Mouse (Mus musculus): ENCODE measurements around the gene 2310022A10Rik. TPM values are rescaled to one million over a fixed set of nuclear protein-coding genes. Genes with fewer than 3 reads are reported as not detected.

2310022A10Rik gene
- 16.7 and 17.1 TPM in 2 replicates for polyA plus RNA-seq (2012; rRNA removed)

DNA sequence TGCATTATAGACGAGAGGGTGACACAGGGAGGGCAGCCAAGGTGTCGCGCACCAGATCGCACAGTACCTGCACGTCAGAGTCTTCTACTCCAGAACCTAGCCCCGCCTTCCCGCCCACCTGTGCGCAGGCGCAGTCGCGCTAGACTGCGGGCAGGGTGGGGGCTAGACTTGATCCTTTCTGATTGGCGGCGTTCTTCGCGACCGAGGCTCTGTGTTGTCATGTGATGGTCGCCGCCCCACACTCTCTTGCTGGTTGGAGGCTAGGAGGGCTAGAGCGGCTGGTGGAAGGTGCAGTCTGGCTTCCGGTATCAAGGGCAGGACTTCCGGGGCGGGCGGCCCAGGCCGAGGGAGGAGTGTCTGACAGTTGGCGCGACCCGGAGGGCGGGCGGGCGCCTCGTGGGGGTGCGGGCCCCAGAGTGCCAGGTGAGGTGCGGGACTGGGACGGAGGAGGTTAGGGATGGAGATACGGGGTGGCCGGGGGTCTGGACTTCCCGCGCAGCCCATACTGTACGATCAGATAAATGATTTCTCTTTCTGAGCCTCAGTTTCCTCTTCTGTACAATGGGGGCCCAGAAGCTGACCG, at the start of gene 2310022A10Rik, which contains the start of gene Pld3:
2310022A10Rik (plus strand) TSS at position 303 of the 583 bp plus-strand sequence.
Pld3 (minus strand) TSS at position 288 of the 583 bp plus-strand sequence.
- peak; percentile 88 for DNase-seq (ENCODE audit: low spot score)

DNA sequence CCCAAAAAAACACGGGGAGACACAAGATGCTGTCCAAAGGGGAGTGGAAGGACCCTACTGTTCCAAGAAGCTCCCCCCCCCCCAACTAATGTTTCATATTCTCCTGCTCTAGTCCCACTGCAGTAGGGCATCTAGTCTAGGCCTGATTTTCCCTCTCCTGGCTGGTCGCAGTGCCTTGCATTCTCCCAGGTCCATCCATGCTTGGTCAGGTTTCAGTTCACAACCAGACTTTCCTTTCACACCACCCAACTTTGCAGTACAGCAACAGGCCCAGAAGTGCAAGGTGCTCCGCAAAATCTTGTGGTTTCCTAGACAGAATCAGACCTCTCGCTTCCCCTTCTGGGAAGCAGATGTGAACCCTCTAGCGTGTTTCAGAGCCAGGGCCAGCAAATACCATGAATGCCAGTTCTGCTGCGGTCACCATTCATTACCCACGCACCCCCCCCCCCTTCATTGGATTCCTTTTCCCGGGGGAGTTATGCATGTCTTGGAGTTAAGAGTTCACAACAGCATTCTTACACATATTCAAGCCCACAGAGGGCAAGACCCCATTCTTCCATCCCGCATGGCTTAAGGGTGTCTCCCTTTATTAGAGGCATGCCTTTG, 46.2 kb upstream of the 2310022A10Rik start:
- no peak for DNase-seq (ENCODE audit: low spot score)

DNA sequence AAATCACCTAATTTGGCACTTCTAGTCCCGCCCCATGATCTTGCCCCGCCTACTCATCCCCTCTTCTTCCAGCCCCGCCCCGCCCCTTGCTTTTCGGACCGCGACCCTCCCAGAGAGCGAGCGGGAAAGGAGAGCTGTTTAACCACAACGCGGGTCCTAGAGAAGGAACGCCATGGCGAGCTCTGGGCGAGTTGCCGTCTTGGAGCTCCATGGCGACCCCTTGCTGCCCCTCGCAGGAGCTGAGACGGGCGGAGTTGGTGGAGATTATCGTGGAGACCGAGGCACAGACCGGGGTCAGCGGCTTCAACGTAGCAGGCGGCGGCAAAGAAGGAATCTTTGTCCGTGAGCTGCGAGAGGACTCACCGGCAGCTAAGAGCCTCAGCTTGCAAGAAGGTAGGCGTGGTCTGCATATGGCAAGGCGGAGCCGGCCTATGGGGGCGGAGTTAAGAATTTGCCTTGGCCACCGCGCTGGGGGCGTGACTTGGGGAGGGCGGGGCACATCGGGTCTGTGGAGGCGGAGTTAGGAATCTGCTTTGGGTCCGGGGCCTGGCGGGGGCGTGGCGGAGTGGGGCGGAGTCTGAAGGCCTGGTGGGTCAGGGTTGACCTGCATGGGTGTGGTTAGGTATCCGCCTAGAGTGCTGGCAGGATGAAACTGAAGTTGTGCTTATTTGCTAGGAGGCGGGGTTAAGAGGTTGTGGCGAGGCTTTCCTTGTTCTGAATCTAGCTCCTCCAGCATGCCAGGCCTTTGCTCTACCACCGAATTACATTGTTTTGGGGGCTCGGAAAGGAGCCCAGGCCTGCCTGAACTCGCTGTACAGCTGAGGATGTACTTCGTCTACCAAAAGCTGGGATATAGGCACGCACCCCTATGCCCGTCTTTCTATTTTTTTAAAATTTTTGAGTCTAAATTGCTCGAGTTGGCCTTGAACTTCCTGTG, 45.1 kb upstream of the 2310022A10Rik start:
- peak; percentile 93 for DNase-seq (ENCODE audit: low spot score)

DNA sequence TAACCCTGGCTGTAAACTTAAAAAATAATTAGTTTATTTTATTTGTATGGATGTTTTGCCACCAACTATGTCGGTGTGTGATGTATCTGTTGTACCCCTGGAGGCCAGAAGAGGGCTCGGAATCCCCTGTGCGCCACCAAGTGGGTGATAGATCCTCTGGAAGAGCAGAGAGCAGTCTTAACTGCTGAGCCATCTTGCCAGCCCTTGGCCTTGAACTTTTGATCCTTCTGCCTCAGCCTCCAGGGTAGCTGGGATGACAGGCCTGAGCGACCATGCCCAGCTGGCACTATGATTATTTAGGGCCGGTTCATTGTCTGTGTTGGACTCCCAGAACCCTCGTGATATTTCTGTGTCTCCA, 44.4 kb upstream of the 2310022A10Rik start:
- DNase-seq (ENCODE audit: low spot score): no peak

DNA sequence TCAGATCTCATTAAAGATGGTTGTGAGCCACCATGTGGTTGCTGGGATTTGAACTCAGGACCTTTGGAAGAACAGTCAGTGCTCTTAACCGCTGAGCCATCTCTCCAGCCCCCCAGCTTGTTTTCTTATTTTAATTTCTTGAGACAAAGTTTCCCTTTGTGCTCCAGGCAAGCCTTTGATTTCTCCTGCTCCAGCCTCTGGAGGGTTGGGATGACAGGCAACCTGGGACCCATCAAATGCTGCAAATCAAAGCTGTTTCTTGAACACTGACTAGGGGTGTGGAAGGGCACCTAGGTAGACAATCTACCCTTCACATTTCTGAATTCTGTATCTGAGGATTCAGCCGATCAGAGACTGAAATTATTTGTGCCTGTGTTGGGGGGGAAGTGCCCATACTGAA, 42.2 kb upstream of the 2310022A10Rik start:
- DNase-seq (ENCODE audit: low spot score): no peak

DNA sequence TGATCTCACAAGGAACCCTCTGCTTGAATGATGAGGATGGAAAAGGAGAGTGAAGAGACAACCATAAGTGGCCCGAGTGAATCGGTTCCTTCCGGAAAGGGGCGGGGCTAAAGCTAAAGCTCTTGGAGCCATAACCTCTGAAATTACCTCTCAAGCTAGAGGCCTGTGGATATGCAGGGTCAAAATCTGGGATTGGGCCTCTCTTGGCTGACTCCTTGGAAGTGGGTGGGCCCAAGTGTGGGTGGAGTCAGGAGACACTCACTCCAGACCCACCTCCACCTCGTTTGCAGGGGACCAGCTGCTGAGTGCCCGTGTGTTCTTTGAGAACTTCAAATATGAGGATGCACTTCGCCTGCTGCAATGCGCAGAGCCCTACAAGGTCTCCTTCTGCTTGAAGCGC, 38.1 kb upstream of the 2310022A10Rik start:
- no peak for DNase-seq (ENCODE audit: low spot score)

DNA sequence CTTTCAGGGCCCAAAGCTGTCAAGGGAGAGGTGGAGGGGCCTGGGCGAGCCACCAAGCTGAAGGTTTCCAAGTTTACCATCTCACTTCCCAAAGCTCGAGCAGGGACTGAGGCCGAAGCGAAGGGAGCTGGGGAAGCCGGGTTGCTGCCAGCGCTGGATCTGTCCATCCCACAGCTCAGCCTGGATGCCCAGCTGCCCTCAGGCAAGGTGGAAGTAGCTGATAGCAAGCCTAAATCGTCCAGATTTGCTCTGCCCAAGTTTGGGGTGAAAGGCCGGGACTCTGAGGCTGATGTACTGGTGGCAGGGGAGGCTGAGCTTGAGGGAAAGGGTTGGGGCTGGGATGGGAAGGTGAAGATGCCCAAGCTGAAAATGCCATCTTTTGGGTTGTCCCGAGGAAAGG, 34.7 kb upstream of the 2310022A10Rik start:
- DNase-seq (ENCODE audit: low spot score): no peak

DNA sequence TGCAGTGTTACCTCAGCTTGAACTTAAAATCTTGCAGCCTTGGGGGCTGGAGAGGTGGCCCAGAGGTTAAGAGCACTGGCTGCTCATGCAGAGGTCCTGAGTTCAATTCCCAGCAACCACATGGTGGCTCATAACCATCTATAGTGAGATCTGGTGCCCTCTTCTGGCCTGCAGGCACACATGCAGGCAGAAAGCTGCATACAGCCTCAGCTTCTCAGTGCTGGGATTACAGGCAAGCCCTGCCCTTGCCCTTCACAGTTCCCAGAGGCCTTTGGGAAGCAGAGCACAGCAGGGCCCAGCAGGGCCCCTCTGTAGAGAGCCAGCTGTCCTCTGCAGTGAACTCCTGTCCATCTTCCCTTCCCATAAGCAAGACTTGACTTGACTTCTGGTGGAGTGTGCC, 32.9 kb upstream of the 2310022A10Rik start:
- no peak for DNase-seq (ENCODE audit: low spot score)

DNA sequence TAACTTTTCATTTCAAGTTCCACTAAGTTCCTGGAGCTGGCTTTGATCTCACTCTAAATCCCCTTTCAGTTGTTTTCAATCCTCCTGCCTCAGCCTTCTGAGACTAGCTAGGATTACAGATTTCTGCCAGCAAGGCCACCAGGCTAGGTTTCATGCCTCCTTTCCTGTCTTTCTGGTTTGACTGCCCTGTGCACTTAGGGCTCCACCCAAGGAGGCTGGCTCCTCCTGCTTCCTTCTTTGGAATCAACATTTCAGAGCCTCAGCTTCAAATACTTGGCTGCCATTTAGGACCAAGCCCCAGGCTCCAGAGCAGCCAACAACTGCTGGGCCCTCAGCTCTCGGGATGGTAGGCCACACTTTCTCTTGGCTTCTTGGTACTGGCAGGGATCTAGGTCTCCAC, 32.4 kb upstream of the 2310022A10Rik start:
- DNase-seq (ENCODE audit: low spot score): no peak

DNA sequence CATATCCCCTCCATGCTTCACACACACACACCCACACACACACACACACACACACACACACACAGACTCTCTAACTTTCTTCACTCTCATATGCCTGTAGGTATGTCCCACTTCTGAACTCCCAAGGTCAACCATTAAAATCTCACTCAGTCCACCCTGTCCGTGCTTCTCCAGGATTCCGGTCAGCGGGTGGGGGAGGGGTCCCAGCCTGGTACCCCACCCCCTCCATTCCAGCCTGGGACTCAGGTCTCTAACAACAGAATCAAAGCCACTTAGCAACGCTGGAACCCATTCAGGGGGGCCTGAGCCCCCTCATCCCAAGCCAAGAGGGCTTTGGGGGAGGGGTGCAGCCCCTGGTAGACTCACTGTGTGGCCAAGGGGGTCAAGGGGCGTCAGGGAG, 30.1 kb upstream of the 2310022A10Rik start, which contains the start of gene Hipk4:
Hipk4 (plus strand) TSS at position 301 of the 400 bp plus-strand sequence.
- DNase-seq (ENCODE audit: low spot score): no peak

DNA sequence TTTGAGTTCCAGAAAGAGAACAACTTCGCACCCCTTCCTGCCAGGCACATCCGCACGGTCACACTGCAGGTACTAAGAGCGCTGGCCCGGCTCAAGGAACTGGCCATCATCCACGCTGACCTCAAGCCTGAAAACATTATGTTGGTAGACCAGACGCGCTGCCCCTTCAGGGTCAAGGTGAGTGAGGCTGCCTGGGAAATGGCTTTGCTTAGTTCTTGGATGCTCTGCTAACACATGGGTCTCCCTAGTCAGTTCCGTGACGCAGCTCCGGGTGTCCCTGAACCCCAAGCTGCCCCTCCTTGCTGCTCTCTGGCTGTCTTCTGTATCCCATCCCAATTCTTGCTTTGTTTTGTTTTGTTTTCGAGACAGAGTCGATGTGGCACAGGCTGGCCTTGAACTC, 29.2 kb upstream of the 2310022A10Rik start:
- no peak for DNase-seq (ENCODE audit: low spot score)

DNA sequence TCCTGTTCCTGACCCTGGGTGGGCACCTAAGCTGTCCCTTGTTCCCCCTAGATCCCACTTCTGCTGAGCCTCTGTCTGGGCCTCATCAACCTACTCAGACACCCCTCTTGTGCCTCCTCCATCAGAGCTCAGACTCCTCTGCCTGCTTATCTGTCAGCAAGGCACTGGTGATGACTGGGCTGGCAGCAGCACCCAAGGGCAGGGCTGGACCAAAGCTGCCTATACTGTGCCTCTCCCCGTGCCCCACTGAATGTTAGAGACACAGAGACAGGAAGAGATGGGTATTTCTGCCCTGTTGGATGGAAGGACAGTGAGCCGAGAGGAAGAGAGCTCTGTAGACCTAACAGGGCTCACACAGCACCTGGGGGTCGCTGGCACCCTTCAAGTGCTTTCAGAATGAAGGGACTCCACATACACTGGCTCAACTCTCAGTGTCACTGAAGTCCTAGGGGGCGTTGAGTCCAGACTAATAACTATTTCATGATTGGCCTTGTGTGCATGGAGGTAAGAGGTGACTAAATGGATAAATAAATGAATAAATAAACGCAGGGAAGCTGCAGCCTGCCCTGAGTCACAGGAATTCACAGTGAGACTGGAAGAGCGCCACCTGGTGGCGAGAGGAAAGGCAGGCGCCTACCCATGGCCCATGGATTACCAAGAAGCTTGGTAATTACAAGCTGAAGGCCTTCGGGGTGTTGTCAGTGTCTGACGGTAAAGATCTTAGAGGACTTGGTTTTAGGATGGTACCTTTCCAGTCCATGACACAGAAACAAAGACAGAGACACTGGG, 26.8 kb upstream of the 2310022A10Rik start:
- peak; percentile 59 for DNase-seq (ENCODE audit: low spot score)

DNA sequence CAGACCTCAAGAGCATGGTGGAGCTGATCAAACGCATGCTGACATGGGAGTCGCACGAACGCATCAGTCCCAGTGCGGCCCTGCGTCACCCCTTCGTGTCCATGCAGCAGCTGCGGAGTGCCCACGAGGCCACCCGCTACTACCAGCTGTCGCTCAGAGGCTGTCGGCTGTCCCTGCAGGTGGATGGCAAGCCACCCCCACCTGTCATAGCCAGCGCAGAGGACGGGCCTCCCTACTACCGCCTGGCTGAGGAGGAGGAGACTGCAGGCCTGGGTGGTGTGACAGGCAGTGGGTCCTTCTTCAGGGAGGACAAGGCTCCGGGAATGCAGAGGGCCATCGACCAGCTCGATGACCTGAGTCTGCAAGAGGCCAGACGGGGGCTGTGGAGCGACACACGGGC, 24.0 kb upstream of the 2310022A10Rik start:
- DNase-seq (ENCODE audit: low spot score): no peak

DNA sequence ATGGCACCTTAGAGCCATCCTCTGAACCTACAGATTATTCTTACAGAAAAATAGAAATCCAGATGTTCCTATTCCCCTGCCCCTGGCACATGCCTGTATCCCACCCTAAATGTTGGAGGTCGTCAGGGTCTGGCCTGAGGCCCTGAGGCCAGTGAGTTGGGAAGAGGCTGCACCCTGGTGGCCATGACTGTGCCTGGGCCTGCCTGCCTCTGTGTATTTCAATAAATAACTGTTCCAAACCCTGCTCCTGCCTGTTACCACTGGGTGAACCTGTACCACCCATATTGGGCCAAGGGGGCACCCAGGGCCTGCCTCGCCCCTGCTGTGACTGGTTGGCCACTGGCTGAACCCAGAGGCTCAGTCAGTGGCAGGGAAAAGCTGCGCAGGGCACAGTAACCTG, 22.1 kb upstream of the 2310022A10Rik start:
- no peak for DNase-seq (ENCODE audit: low spot score)

DNA sequence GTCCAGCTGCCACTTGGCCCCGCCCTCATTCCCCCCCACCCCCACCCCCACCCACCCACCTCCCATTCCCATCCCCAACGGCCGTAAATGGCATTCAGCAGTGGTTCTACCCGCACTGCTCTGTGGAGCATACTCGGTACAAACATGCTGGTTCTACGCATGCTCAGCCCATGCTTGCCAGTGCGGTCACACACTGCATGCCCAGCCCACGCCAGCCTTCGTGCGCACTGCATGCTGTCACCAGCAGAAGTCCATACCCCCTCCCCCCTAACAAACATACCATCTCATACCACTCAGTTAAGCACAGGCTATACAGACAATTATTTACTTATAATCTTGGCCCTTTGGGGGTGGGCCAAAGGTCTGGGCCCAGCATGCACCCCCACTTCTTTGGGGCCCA, 21.3 kb upstream of the 2310022A10Rik start:
- DNase-seq (ENCODE audit: low spot score): no peak

DNA sequence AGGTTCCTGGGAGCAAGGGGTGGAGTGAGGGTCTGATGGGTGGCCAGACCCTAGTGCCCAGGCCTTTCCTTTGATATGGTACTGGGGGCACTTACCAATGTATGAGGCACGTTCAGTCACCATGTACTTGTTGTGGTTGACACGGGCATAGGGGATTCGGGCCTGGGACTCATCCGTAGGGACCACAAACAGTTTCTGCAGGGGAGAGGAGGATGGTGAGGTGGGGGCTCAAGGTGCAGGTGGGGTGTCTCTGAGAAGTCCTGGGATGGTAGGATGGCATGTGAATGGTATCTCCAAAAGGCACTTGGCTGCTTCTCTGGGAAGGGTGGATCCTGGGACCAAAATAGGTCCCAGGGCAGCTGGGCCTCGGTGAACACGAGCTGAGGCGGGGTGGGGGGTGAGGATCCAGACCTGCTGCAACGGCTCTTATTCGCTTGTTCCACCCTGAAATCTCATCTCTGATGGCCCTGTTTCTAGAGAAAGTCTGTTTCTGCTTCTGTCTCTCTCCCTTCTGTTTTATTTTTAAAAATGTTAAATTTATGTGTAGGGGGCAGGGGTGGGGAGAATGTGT, 20.5 kb upstream of the 2310022A10Rik start:
- DNase-seq (ENCODE audit: low spot score): no peak

DNA sequence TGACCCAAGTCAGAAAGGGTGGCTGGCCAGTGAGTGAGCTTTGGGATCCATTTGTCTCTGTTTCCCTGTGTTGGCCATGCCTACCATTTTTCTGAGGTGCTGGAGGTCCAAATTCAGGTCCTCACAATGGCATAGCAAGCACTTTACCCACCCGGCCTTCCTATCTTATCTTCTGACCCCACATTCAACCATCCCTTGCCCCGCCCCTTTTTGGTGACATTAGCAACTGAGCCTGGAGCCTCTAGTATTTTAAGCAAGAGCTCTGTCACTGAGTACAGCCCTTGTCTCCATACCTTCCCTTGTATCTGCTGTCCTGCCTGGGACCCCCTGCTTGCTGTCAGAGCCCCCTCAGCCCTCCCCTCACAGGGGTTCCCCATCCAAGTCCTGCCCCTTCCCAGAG, 17.6 kb upstream of the 2310022A10Rik start:
- no peak for DNase-seq (ENCODE audit: low spot score)

DNA sequence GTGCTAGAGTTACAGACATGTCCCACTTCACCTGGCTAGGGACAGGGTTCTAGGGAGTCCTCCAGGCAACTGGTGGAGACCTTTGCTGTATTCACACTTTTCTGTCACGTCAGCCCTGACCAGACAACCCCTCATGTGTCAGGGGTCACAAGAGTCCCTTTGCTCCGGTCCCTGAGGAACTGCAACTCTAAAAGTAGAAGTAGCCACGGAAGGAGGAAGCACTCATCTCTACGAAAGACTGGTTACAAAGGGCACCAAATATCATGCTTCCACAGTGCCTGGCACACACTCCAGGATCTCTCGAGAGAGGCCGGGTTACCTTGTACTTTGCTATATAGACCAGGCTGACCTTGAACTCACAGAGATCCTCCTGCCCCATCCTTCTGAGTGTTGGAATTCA, 16.4 kb upstream of the 2310022A10Rik start:
- no peak for DNase-seq (ENCODE audit: low spot score)

DNA sequence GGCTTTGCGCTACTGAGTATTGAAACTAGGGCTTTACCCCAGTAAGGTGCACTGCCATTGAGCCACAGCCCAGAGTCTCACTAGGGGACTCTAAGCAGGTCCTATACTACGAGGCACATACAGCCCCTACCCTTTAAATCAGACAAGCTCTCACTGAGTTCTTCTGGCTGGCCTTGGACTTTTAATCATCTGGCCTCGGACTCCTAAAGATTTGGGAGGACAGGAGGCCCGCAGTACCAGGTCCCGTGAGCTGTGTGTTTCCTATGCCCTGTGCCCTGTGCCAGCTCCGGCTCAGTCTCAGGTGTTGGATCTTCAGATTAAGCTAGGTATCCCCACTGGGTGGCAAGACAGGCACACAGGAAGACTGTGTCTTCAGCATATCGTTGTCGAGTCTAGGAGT, 15.0 kb upstream of the 2310022A10Rik start:
- DNase-seq (ENCODE audit: low spot score): no peak

DNA sequence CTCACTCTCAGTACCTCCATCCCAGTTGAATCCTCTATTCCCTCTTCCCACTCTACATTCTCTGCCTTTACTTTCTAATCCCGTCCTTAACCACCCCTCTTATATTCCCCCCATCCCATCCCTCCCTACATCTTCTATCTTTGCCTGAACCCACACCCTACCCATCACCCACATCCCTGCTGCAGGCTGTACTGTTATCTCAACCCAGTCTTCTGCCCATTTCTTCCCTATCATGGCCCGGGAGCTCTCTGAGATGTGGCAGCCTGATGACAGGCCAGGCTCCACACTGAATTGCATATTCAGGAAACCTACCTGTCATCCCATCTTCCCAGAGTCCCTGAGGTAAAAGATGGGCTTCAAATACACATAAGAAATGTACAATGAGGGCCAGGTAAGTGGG, 14.2 kb upstream of the 2310022A10Rik start:
- no peak for DNase-seq (ENCODE audit: low spot score)

DNA sequence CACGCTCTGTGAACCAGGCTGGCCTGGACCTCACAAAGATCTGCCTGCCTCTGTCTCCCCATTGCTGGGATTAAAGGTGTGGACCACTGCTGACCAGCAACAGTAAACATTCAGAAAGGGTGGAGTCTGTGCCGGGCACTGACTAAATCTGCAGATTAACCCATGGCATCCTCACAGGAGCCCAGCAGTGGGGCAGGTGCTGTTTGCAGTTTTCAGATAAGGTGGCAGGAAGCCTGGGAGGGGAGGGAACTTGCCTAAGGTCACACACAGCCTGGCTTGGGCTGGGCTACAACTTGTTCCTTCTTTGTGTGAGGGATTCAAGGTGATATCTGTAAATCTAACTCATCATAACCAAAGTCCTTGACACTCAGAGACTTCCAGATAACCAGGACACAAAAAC, 12.5 kb upstream of the 2310022A10Rik start:
- no peak for DNase-seq (ENCODE audit: low spot score)

DNA sequence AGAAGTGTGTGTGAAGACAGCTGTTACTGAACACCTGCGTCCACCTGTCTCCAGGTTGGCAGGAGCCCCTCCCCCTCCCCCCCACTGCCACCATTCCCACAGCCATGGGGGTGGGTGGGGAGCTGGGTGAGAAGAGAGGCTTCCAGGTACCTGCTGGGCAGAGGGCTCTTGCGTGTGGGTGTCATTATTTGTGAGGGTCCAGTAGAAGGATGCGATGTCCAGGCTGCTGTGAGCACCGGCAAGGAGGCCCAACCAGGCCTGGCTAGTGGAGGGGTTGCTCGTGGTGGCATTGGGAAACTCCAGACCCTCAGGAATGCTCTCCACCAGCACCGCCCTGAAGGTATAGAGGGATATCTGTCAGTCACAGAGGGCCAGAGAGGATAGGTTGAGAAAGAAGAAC, 12.1 kb upstream of the 2310022A10Rik start:
- DNase-seq (ENCODE audit: low spot score): no peak

Measured in urinary bladder, adult 2 months (tissue).